Mouse (Mus musculus): ENCODE results near the gene Large1.

- TF ChIP-seq CHD2 (IDR thresholded peaks at IDR 0.05; ENCODE audit: low read depth, low read length) (no peak), MAFK (IDR thresholded peaks at IDR 0.05; ENCODE audit: insufficient read depth, low read depth, low read length) (no peak), HCFC1 (IDR thresholded peaks at IDR 0.05; ENCODE audit: borderline replicate concordance, insufficient read depth, low read length) (no peak)
Measured at GRCm38 (mm10) chr8:73054726-73055125, 298.6 kb downstream of the Large1 start.
